Comparison of ENCODE assay signal across 10 mouse cellular contexts in genomic region chr15:31296882-31297776, GRCm38 (mm10).
DNase-seq lines count a peak whose midpoint lies in the region; ATAC-seq and TF ChIP-seq lines count a peak whose summit lies in the region.
"Had no signal": no experiment of that assay in that cellular context is flagged by ENCODE, and none has a peak within 500 bp of the region (broad histone marks: within the 10 kb centered on the region; RNA-seq: fewer than 3 reads in every experiment).

No protein-coding gene starts in this region.

- no peaks in the 10 kb centered on the region for H3K36me3 ChIP-seq in heart, embryonic 13.5 days
- no peaks in the 10 kb centered on the region for H3K36me3 ChIP-seq in heart, adult 2 months (ENCODE audit: control insufficient read depth, insufficient read depth, low read length)
- H3K36me3 ChIP-seq in forebrain, postnatal 0 days (ENCODE audit: insufficient read depth): no peaks in the 10 kb centered on the region
- no peaks in the 10 kb centered on the region for H3K36me3 ChIP-seq in midbrain, embryonic 12.5 days

- H3K4me2 ChIP-seq in heart, embryonic 13.5 days: peak overlapping the region; percentile 67
- peak overlapping the region; percentile 60 for H3K4me2 ChIP-seq in forebrain, postnatal 0 days (ENCODE audit: low read depth)
- H3K4me2 ChIP-seq in midbrain, embryonic 12.5 days (replicated peaks): peak overlapping the region; percentile 63

- H3K79me2 ChIP-seq in heart, adult 2 months (replicated peaks; ENCODE audit: control insufficient read depth, insufficient read depth, low read length): peaks cover 2% of the 10 kb centered on the region

- H3K4me1 ChIP-seq in heart, embryonic 13.5 days: peaks cover 35% of the 10 kb centered on the region
- peaks cover 3% of the 10 kb centered on the region for H3K4me1 ChIP-seq in heart, adult 2 months (ENCODE audit: control insufficient read depth, insufficient read depth, low read length)
- peaks cover 7% of the 10 kb centered on the region; the same call in 1 of the 2 replicates for H3K4me1 ChIP-seq in forebrain, postnatal 0 days (ENCODE audit: insufficient read depth)
- H3K4me1 ChIP-seq in midbrain, embryonic 12.5 days: peaks cover 15% of the 10 kb centered on the region

- no peak overlapping the region for H3K27ac ChIP-seq in heart, embryonic 13.5 days (replicated peaks)
- H3K27ac ChIP-seq in heart, adult 2 months: no peak overlapping the region
- H3K27ac ChIP-seq in forebrain, postnatal 0 days (ENCODE audit: low read depth, low read length): no peak overlapping the region
- no peak overlapping the region for H3K27ac ChIP-seq in midbrain, embryonic 12.5 days (replicated peaks)

- TF ChIP-seq CTCF in heart, adult 2 months (IDR thresholded peaks at IDR 0.05): no peak
- TF ChIP-seq CTCF in forebrain, postnatal 0 days (IDR thresholded peaks at IDR 0.05; ENCODE audit: low read depth): no peak

- no peaks in the 10 kb centered on the region for H3K9me3 ChIP-seq in heart, embryonic 13.5 days
- no peaks in the 10 kb centered on the region for H3K9me3 ChIP-seq in forebrain, postnatal 0 days (ENCODE audit: low read length)
- H3K9me3 ChIP-seq in midbrain, embryonic 12.5 days: no peaks in the 10 kb centered on the region

- intact Hi-C loops in heart, adult 2 months (cut with DNase I): no loop called here

- H3K27me3 ChIP-seq in heart, embryonic 13.5 days (replicated peaks): peaks cover 42% of the 10 kb centered on the region
- no peaks in the 10 kb centered on the region for H3K27me3 ChIP-seq in heart, adult 2 months (ENCODE audit: control insufficient read depth, insufficient read depth, low read length)
- 0 out of 2 replicates have a peak, but pooled peaks cover 2% of the 10 kb centered on the region for H3K27me3 ChIP-seq in forebrain, postnatal 0 days (ENCODE audit: insufficient read depth, low read length)
- peaks cover 36% of the 10 kb centered on the region for H3K27me3 ChIP-seq in midbrain, embryonic 12.5 days

- no peak for TF ChIP-seq EP300 in heart, adult 2 months (IDR thresholded peaks at IDR 0.05; ENCODE audit: insufficient read depth, low read depth, low read length)

- no peak for ATAC-seq in heart, embryonic 13.5 days (ENCODE audit: extremely low read depth, insufficient number of reproducible peaks, low FRiP score, low TSS enrichment)
- peak; percentile 73 for ATAC-seq in forebrain, postnatal 0 days
- 0 out of 2 replicates have a peak, but pooled peaks have one; percentile 23 for ATAC-seq in midbrain, embryonic 12.5 days (ENCODE audit: low FRiP score, low read depth)
- no peak for ATAC-seq in inflammation-experienced regulatory T-cells, adult 6 months

- peak overlapping the region; percentile 45 for H3K9ac ChIP-seq in heart, embryonic 13.5 days
- no peak overlapping the region for H3K9ac ChIP-seq in heart, adult 2 months (ENCODE audit: low read depth, low read length)
- peak overlapping the region; percentile 55 for H3K9ac ChIP-seq in forebrain, postnatal 0 days
- peak overlapping the region; percentile 41 for H3K9ac ChIP-seq in midbrain, embryonic 12.5 days (replicated peaks)

- DNase-seq in heart, adult 2 months: no peak
- DNase-seq in Muller cell, postnatal 12 days (ENCODE audit: inconsistent ontology term): peak; percentile 19
- DNase-seq in forebrain, postnatal 0 days: peak; percentile 50
- no peak for DNase-seq in natural killer cell, adult 2 months (ENCODE audit: low spot score in 2 of 2)
- DNase-seq in gastrocnemius, postnatal 10 days: no peak
- DNase-seq: B cell, adult 2 months; cerebellum, postnatal 36 days had no signal

- no peak for TF ChIP-seq POLR2A in heart, adult 2 months (IDR thresholded peaks at IDR 0.05; ENCODE audit: insufficient read depth, low read depth, low read length)

- whole genome bisulfite sequencing in heart, embryonic 13.5 days: 14% methylated on average over 40 of the region's 40 CpGs
- WGBS in heart, adult 2 months: 60% methylated on average over 40 of the region's 40 CpGs
- 11% methylated on average over 40 of the region's 40 CpGs for WGBS in forebrain, postnatal 0 days
- 9% methylated on average over 40 of the region's 40 CpGs for WGBS in midbrain, embryonic 12.5 days

- peak overlapping the region; percentile 41 for H3K4me3 ChIP-seq in heart, embryonic 13.5 days
- H3K4me3 ChIP-seq in heart, adult 2 months: no peak overlapping the region
- peak overlapping the region; percentile 32 for H3K4me3 ChIP-seq in forebrain, postnatal 0 days (ENCODE audit: low read depth, low read length)
- H3K4me3 ChIP-seq in midbrain, embryonic 12.5 days: peak overlapping the region; percentile 40

Comparison
In these comparisons a context has a peak if more than half of its experiments do, and no peak if none do; other contexts are left out.
1. ATAC-seq: peak in forebrain, postnatal 0 days (single experiment) and midbrain, embryonic 12.5 days (single experiment); none in heart, embryonic 13.5 days (single experiment) and inflammation-experienced regulatory T-cells, adult 6 months (single experiment).
2. DNase-seq: peak in Muller cell, postnatal 12 days (single experiment) and forebrain, postnatal 0 days (single experiment); none in heart, adult 2 months (0 of 2), natural killer cell, adult 2 months (0 of 2) and gastrocnemius, postnatal 10 days (single experiment).
3. Peak in every context shown above with its lines, with median percentiles within 50 percentile points of each other: H3K4me2 ChIP-seq.